Mouse (Mus musculus): ENCODE results near the gene Mmp14. TPM values are rescaled to one million over a fixed set of nuclear protein-coding genes. Genes with fewer than 3 reads are reported as not detected.
A peak's percentile ranks its signal among the peaks of the same experiment; 100 is the strongest.

Gene Mmp14
- polyA plus RNA-seq, 1 experiment from 2014 or later = 183 TPM

DNA sequence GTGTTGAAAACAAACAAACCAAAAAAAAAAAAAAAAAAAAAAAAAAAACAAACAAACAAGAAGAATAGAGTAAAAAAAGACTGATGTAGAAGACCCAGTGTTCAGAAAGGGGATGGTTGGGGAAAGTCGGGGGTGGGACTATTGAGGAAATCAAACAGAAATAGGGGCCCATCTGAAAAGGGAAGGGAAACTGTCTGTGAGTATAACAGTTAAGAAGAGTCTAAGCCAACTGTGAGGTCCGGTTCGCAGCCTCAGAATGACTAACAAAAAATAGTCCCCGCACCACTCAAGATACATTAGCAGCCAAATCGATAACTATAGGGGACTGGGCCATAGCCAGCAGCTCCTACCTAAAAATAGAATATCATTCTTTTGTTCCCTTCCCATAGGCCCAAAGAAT, 61.8 kb downstream of the Mmp14 start:
- no peaks in the 10 kb centered on the region for H3K4me1 ChIP-seq (replicated peaks; ENCODE audit: control insufficient read depth, insufficient read depth, low read length)
- WGBS = 87% methylated on average over 5 of the region's 5 CpGs
- no peak for ATAC-seq (ENCODE audit: low read depth)
- no peaks in the 10 kb centered on the region for H3K9me3 ChIP-seq (ENCODE audit: control insufficient read depth, low read length)
- no peak overlapping the region for H3K4me2 ChIP-seq (ENCODE audit: low read depth, low read length)
- no peaks in the 10 kb centered on the region for H3K36me3 ChIP-seq (ENCODE audit: control insufficient read depth, insufficient read depth, low read length)
- H3K4me3 ChIP-seq (ENCODE audit: low read length) = no peak overlapping the region
- no peak overlapping the region for H3K27ac ChIP-seq (ENCODE audit: low read length)
- no peaks in the 10 kb centered on the region for H3K27me3 ChIP-seq (ENCODE audit: control insufficient read depth, insufficient read depth, low read depth, low read length)
- no peak overlapping the region for H3K9ac ChIP-seq (ENCODE audit: low read length)

DNA sequence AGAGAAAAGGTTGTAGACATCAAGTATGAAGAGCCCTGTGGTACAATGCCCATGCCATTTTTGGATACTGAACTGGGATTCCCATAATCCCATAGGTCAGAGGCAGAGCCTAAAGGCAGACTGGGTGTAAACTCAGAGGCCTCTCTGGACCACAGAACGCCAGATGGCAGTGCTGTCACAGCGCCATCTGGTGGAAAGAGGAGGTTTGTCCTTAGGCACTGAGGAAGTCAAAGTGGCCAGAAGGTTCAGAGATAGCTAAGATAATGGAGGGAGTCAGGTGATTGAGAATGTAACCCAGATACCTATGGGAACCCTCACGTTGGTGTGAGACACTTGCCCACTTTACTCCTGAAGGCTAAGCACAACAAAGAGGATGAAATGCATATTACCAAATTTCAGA, 62.8 kb downstream of the Mmp14 start:
- H3K4me2 ChIP-seq (ENCODE audit: low read depth, low read length) = no peak overlapping the region
- WGBS = 3% methylated on average over 3 of the region's 3 CpGs
- H3K4me3 ChIP-seq (ENCODE audit: low read length) = no peak overlapping the region
- no peaks in the 10 kb centered on the region for H3K4me1 ChIP-seq (replicated peaks; ENCODE audit: control insufficient read depth, insufficient read depth, low read length)
- no peaks in the 10 kb centered on the region for H3K9me3 ChIP-seq (ENCODE audit: control insufficient read depth, low read length)
- no peak overlapping the region for H3K9ac ChIP-seq (ENCODE audit: low read length)
- H3K27ac ChIP-seq (ENCODE audit: low read length) = no peak overlapping the region
- no peaks in the 10 kb centered on the region for H3K36me3 ChIP-seq (ENCODE audit: control insufficient read depth, insufficient read depth, low read length)
- ATAC-seq (ENCODE audit: low read depth) = peak; percentile 71
- no peaks in the 10 kb centered on the region for H3K27me3 ChIP-seq (ENCODE audit: control insufficient read depth, insufficient read depth, low read depth, low read length)

Other genes starting within 250 kb of the Mmp14 start
- 430 and 439 TPM in 2 replicates for gene Dad1, start 177.5 kb upstream of the Mmp14 start, polyA plus RNA-seq (2015; fragmentation: Nextera tagmentation; extraction: Ambion mirVana)
- 61.5 and 67.0 TPM in 2 replicates for gene Abhd4, start 177.4 kb upstream of the Mmp14 start, polyA plus RNA-seq (2015; fragmentation: Nextera tagmentation; extraction: Ambion mirVana)
- gene Olfr49, start 146.7 kb upstream of the Mmp14 start, polyA plus RNA-seq (2015; fragmentation: Nextera tagmentation; extraction: Ambion mirVana) = not detected in 2 replicates
- gene Oxa1l, start 70.8 kb upstream of the Mmp14 start, polyA plus RNA-seq (2015; fragmentation: Nextera tagmentation; extraction: Ambion mirVana) = 40.3 and 46.2 TPM in 2 replicates
- gene Slc7a7, start 13.8 kb upstream of the Mmp14 start, polyA plus RNA-seq (2015; fragmentation: Nextera tagmentation; extraction: Ambion mirVana) = 14.2 and 17.0 TPM in 2 replicates
- gene Mrpl52, start 4.7 kb upstream of the Mmp14 start, polyA plus RNA-seq (2015; fragmentation: Nextera tagmentation; extraction: Ambion mirVana) = 258 and 287 TPM in 2 replicates
- gene Lrp10, start 32.5 kb downstream of the Mmp14 start, polyA plus RNA-seq (2015; fragmentation: Nextera tagmentation; extraction: Ambion mirVana) = 61.9 and 64.2 TPM in 2 replicates
- gene Rem2, start 44.5 kb downstream of the Mmp14 start, polyA plus RNA-seq (2015; fragmentation: Nextera tagmentation; extraction: Ambion mirVana) = 19.6 and 22.4 TPM in 2 replicates
- gene Prmt5, start 85.9 kb downstream of the Mmp14 start, polyA plus RNA-seq (2015; fragmentation: Nextera tagmentation; extraction: Ambion mirVana) = 73.5 and 77.6 TPM in 2 replicates
- 52.3 and 57.1 TPM in 2 replicates for gene Haus4, start 123.0 kb downstream of the Mmp14 start, polyA plus RNA-seq (2015; fragmentation: Nextera tagmentation; extraction: Ambion mirVana)
- 41.1 and 41.2 TPM in 2 replicates for gene Ajuba, start 145.9 kb downstream of the Mmp14 start, polyA plus RNA-seq (2015; fragmentation: Nextera tagmentation; extraction: Ambion mirVana)
- gene 4931414P19Rik, start 174.4 kb downstream of the Mmp14 start, polyA plus RNA-seq (2015; fragmentation: Nextera tagmentation; extraction: Ambion mirVana) = 11.6 and 12.7 TPM in 2 replicates
- gene Psmb5, start 186.4 kb downstream of the Mmp14 start, polyA plus RNA-seq (2015; fragmentation: Nextera tagmentation; extraction: Ambion mirVana) = 352 and 366 TPM in 2 replicates
- 1.2 and 4.3 TPM in 2 replicates for gene Psmb11, start 189.8 kb downstream of the Mmp14 start, polyA plus RNA-seq (2015; fragmentation: Nextera tagmentation; extraction: Ambion mirVana)
- not detected in 2 replicates for gene Gm17606, start 209.3 kb downstream of the Mmp14 start, polyA plus RNA-seq (2015; fragmentation: Nextera tagmentation; extraction: Ambion mirVana)
- gene Cdh24, start 209.8 kb downstream of the Mmp14 start, polyA plus RNA-seq (2015; fragmentation: Nextera tagmentation; extraction: Ambion mirVana) = 2.1 and 2.8 TPM in 2 replicates